ENCODE assay signal across 13 mouse cellular contexts in the genomic region with DNA sequence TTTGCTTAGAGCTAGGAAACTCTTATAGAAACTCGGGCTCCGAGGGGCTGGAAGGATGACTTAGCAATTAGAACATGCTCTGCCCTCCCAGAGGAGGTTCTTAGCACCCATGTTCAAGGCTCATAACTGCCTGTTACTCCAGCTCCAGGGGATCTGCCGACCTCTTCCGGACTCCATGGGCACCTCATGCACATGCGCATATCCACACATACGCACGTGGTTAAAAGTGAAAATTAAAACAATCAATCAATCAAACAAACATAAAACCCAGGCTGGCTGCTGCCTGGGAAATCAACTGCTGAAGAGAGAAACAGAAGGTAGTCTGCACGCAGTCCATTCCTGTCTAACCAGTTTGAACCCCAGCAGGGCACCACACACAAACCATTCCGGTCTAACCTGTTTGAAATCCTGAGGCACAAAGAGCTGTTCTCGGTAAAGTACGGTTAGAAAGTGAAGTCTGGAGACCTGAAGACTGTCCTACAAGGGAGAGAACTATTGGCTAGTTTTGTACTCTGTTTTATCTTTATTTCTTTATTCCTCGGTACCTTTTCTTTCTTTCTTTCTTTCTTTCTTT. TPM values are rescaled to one million over a fixed set of nuclear protein-coding genes. Genes with fewer than 3 reads are reported as not detected.
DNase-seq lines count a peak whose midpoint lies in the region; ATAC-seq and TF ChIP-seq lines count a peak whose summit lies in the region.
"Had no signal": no experiment of that assay in that cellular context is flagged by ENCODE, and none has a peak within 500 bp of the region (broad histone marks: within the 10 kb centered on the region; RNA-seq: fewer than 3 reads in every experiment).

No protein-coding gene starts in this region.

- H3K27me3 ChIP-seq in liver, adult 2 months (ENCODE audit: control insufficient read depth, insufficient read depth, low read length), result no peaks in the 10 kb centered on the region
- no peaks in the 10 kb centered on the region for H3K27me3 ChIP-seq in intestine, postnatal 0 days (replicated peaks; ENCODE audit: control insufficient read depth, insufficient read depth, low read length)
- H3K27me3 ChIP-seq in liver, embryonic 11.5 days (replicated peaks; ENCODE audit: control insufficient read depth, insufficient read depth, low read length), result no peaks in the 10 kb centered on the region
- H3K27me3 ChIP-seq in stomach, embryonic 14.5 days (ENCODE audit: control insufficient read depth, insufficient read depth, low read length), result no peaks in the 10 kb centered on the region
- no peaks in the 10 kb centered on the region for H3K27me3 ChIP-seq in midbrain, embryonic 15.5 days (replicated peaks)

- no peaks in the 10 kb centered on the region for H3K9me3 ChIP-seq in intestine, postnatal 0 days (ENCODE audit: control insufficient read depth)
- H3K9me3 ChIP-seq in liver, embryonic 11.5 days (ENCODE audit: control insufficient read depth, low read length), result no peaks in the 10 kb centered on the region
- no peaks in the 10 kb centered on the region for H3K9me3 ChIP-seq in stomach, embryonic 14.5 days (ENCODE audit: control insufficient read depth, low read depth, low read length)
- H3K9me3 ChIP-seq in midbrain, embryonic 15.5 days, result no peaks in the 10 kb centered on the region

- WGBS in liver, adult 2 months, result 36% methylated on average over 12 of the region's 12 CpGs
- WGBS in intestine, postnatal 0 days, result 23% methylated on average over 12 of the region's 12 CpGs
- WGBS in liver, embryonic 11.5 days, result 56% methylated on average over 12 of the region's 12 CpGs
- WGBS in stomach, embryonic 14.5 days, result 46% methylated on average over 12 of the region's 12 CpGs
- 74% methylated on average over 12 of the region's 12 CpGs for WGBS in midbrain, embryonic 15.5 days

- H3K4me1 ChIP-seq in liver, adult 2 months (ENCODE audit: control insufficient read depth, insufficient read depth, low read length), result no peaks in the 10 kb centered on the region
- no peaks in the 10 kb centered on the region for H3K4me1 ChIP-seq in intestine, postnatal 0 days (replicated peaks; ENCODE audit: control insufficient read depth, insufficient read depth, low read length)
- no peaks in the 10 kb centered on the region; the same call in 1 of the 2 replicates for H3K4me1 ChIP-seq in liver, embryonic 11.5 days (replicated peaks; ENCODE audit: control insufficient read depth, insufficient read depth, low read length)
- no peaks in the 10 kb centered on the region for H3K4me1 ChIP-seq in stomach, embryonic 14.5 days (ENCODE audit: control insufficient read depth, insufficient read depth, low read length)
- no peaks in the 10 kb centered on the region for H3K4me1 ChIP-seq in midbrain, embryonic 15.5 days

- no peaks in the 10 kb centered on the region for H3K36me3 ChIP-seq in liver, adult 2 months (ENCODE audit: control insufficient read depth, insufficient read depth, low read length)
- no peaks in the 10 kb centered on the region for H3K36me3 ChIP-seq in intestine, postnatal 0 days (ENCODE audit: control insufficient read depth, insufficient read depth)
- no peaks in the 10 kb centered on the region for H3K36me3 ChIP-seq in liver, embryonic 11.5 days (ENCODE audit: control insufficient read depth, insufficient read depth, low read length)
- H3K36me3 ChIP-seq in stomach, embryonic 14.5 days (ENCODE audit: control insufficient read depth, insufficient read depth, low read length), result no peaks in the 10 kb centered on the region
- H3K36me3 ChIP-seq in midbrain, embryonic 15.5 days (replicated peaks), result no peaks in the 10 kb centered on the region

- TF ChIP-seq POLR2A in liver, adult 2 months (IDR thresholded peaks at IDR 0.05; ENCODE audit: extremely low read depth, insufficient read depth, low read length), result no peak

- TF ChIP-seq CTCF in liver, adult 2 months (IDR thresholded peaks at IDR 0.05; ENCODE audit: low read depth, low read length), result no peak
- TF ChIP-seq CTCF in intestine, postnatal 0 days (IDR thresholded peaks at IDR 0.05; ENCODE audit: low read depth), result peak; percentile 35

- H3K27ac ChIP-seq in liver, adult 2 months (replicated peaks; ENCODE audit: insufficient read depth, low read depth, low read length), result no peak overlapping the region
- peak overlapping the region; percentile 50 for H3K27ac ChIP-seq in intestine, postnatal 0 days (ENCODE audit: low read depth, low read length)
- H3K27ac ChIP-seq in liver, embryonic 11.5 days (ENCODE audit: low read depth, low read length), result peak overlapping the region; percentile 20
- H3K27ac ChIP-seq in stomach, embryonic 14.5 days (ENCODE audit: low read length), result peak overlapping the region; percentile 80; the same call in 1 of the 2 replicates
- no peak overlapping the region for H3K27ac ChIP-seq in midbrain, embryonic 15.5 days
- H3K27ac ChIP-seq: hindbrain, embryonic 14.5 days; macrophage had no signal

- H3K4me3 ChIP-seq in liver, adult 2 months (ENCODE audit: insufficient read depth, low read depth, low read length), result no peak overlapping the region
- H3K4me3 ChIP-seq in intestine, postnatal 0 days (ENCODE audit: low read depth, low read length), result peak overlapping the region; percentile 23
- H3K4me3 ChIP-seq in liver, embryonic 11.5 days (ENCODE audit: low read depth, low read length), result no peak overlapping the region
- H3K4me3 ChIP-seq in stomach, embryonic 14.5 days (ENCODE audit: low read depth, low read length), result no peak overlapping the region
- H3K4me3 ChIP-seq in midbrain, embryonic 15.5 days, result no peak overlapping the region

- ATAC-seq in intestine, postnatal 0 days, result peak; percentile 94
- ATAC-seq in liver, embryonic 11.5 days (replicated peaks; ENCODE audit: low FRiP score), result peak; percentile 60; the same call in 1 of the 2 replicates
- peak; percentile 96 for ATAC-seq in stomach, embryonic 14.5 days (ENCODE audit: insufficient number of reproducible peaks, insufficient read depth, low FRiP score, low read depth)
- no peak for ATAC-seq in midbrain, embryonic 15.5 days (replicated peaks)

- no peak overlapping the region for H3K9ac ChIP-seq in liver, adult 2 months (ENCODE audit: low read depth, low read length)
- no peak overlapping the region for H3K9ac ChIP-seq in intestine, postnatal 0 days (ENCODE audit: low read depth, low read length)
- H3K9ac ChIP-seq in liver, embryonic 11.5 days (ENCODE audit: low read depth, low read length), result 0 out of 2 replicates have a peak overlapping the region, but pooled peaks have one; percentile 26
- no peak overlapping the region for H3K9ac ChIP-seq in stomach, embryonic 14.5 days (replicated peaks; ENCODE audit: low read depth, low read length)
- no peak overlapping the region for H3K9ac ChIP-seq in midbrain, embryonic 15.5 days
- H3K9ac ChIP-seq: hindbrain, embryonic 14.5 days had no signal

- peak overlapping the region; percentile 60 for H3K4me2 ChIP-seq in intestine, postnatal 0 days (replicated peaks; ENCODE audit: low read depth)
- no peak overlapping the region; the same call in 1 of the 2 replicates for H3K4me2 ChIP-seq in liver, embryonic 11.5 days
- no peak overlapping the region; the same call in 1 of the 2 replicates for H3K4me2 ChIP-seq in stomach, embryonic 14.5 days (replicated peaks; ENCODE audit: low read depth, low read length)
- H3K4me2 ChIP-seq in midbrain, embryonic 15.5 days, result no peak overlapping the region
- H3K4me2 ChIP-seq: hindbrain, embryonic 14.5 days had no signal

- H3K79me2 ChIP-seq in liver, adult 2 months (ENCODE audit: control insufficient read depth, insufficient read depth, low read length), result no peaks in the 10 kb centered on the region

- peak; percentile 58 for DNase-seq in liver, adult 2 months (ENCODE audit: extremely low read depth, low read depth, low spot score)
- DNase-seq in liver, result no peak
- DNase-seq in liver, embryonic 11.5 days (ENCODE audit: low spot score), result no peak
- DNase-seq in adrenal gland, postnatal 25 days, result no peak
- no peak for DNase-seq in heart, adult 18-20 months
- DNase-seq: cerebellum, adult 2 months; gastrocnemius, postnatal 14 days; thymus, adult 2 months had no signal

RNA-seq across cellular contexts. Expression of gene Dstn, which starts 25.2 kb away (rescaled TPM):
- 191 and 252 TPM in 2 replicates for total RNA-seq in liver, adult 2 months (2014; rRNA removed)
- 25.0 and 27.5 TPM in 2 replicates for polyA plus RNA-seq in liver, adult 2 months (2012; rRNA removed)
- 801 and 835 TPM in 2 replicates for polyA plus RNA-seq in intestine, postnatal 0 days (2015; fragmentation: Nextera tagmentation; extraction: Ambion mirVana)
- polyA plus RNA-seq in liver, embryonic 11.5 days (2014; fragmentation: Nextera tagmentation; extraction: Ambion mirVana), result 241 and 242 TPM in 2 replicates
- 841 and 854 TPM in 2 replicates for polyA plus RNA-seq in stomach, embryonic 14.5 days (2014; fragmentation: Nextera tagmentation; extraction: Ambion mirVana)
- total RNA-seq in adrenal gland, postnatal 25 days (2021), result 258 and 286 TPM in 2 replicates
- 100 to 1,000 TPM; 164 to 168 TPM for total RNA-seq in heart, adult 18-20 months (2021)
- polyA plus RNA-seq in midbrain, embryonic 15.5 days (2015; fragmentation: Nextera tagmentation; extraction: Ambion mirVana), result 385 and 388 TPM in 2 replicates

RNA-seq across cellular contexts. Expression of gene Bfsp1, which starts 27.0 kb away (rescaled TPM):
- 0.07 and 0.09 TPM in 2 replicates for total RNA-seq in liver, adult 2 months (2014; rRNA removed)
- polyA plus RNA-seq in liver, adult 2 months (2012; rRNA removed), result 0.04 and 0.05 TPM in 2 replicates
- polyA plus RNA-seq in intestine, postnatal 0 days (2015; fragmentation: Nextera tagmentation; extraction: Ambion mirVana), result 4.5 and 5.3 TPM in 2 replicates
- 0.45 and 0.96 TPM in 2 replicates for polyA plus RNA-seq in liver, embryonic 11.5 days (2014; fragmentation: Nextera tagmentation; extraction: Ambion mirVana)
- polyA plus RNA-seq in stomach, embryonic 14.5 days (2014; fragmentation: Nextera tagmentation; extraction: Ambion mirVana), result 0.93 and 1.6 TPM in 2 replicates
- 0.52 and 1.0 TPM in 2 replicates for total RNA-seq in adrenal gland, postnatal 25 days (2021)
- under 1 TPM; 0.17 to 0.33 TPM for total RNA-seq in heart, adult 18-20 months (2021)
- polyA plus RNA-seq in midbrain, embryonic 15.5 days (2015; fragmentation: Nextera tagmentation; extraction: Ambion mirVana), result 1.8 and 1.9 TPM in 2 replicates

Comparison
In these comparisons a context has a peak if more than half of its experiments do, and no peak if none do; other contexts are left out.
1. H3K27ac ChIP-seq: peak in intestine, postnatal 0 days (single experiment), liver, embryonic 11.5 days (single experiment) and stomach, embryonic 14.5 days (single experiment); none in liver, adult 2 months (single experiment) and midbrain, embryonic 15.5 days (single experiment).